Mouse (Mus musculus): Measurements from ENCODE around the gene Mllt10.
"Not testable (repeated sequence)": the region's sequence is repeated elsewhere in the genome, so short reads cannot be mapped to it uniquely, and the experiment has no call there.

Mllt10 gene

DNA sequence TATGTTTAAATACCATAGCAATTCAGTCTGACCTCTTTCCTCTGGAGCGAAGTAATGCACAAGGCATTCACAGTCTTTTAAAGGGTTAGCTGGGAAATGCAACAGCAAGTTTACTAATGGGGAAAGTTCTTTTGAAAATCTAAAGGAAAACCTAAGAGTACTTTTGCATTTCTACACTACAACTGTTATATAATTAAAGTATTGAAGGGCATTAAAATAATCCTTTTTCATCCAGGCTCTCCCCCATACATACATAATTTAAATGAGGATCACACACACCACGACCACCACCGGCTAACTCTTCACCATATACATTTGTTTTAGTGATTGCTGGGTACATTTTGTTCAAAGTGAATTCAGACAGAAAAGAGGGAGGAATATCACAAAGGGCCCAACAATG lies 2.5 kb upstream of the Mllt10 start:
- no peak for DNase-seq

DNA sequence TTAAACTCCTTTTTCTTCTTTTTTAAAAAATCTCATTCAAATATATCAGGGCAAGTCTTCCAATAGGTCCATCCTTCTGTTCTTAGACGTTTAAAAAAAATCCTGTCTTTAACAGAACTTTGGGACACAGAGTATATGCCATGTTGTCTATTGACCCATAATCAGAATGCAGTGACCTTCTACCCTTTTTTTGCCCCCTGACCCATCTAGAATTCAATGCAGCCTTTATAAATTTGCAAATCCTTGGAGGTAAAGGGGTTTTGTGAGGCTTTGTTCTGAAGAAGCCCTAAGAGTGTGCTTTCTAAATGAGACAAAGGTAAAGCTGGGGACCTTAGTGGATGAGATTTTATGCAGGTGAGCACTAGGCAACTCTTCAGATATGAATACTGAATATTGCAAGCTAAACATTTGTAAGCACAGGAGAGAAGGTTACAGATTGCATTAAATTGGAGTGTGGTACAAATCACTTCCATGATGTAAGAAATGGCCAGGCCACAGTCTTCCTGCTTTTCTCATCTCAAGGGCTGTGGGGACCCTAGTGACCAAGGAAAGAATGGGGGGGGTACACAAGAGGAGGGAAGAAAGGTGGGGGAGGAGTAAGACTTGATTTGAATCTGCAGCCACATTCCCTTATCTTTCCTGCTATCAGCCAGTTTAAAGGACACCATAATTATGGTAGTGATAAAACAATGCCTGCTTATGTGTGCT lies 1.6 kb upstream of the Mllt10 start:
- no peak for DNase-seq

DNA sequence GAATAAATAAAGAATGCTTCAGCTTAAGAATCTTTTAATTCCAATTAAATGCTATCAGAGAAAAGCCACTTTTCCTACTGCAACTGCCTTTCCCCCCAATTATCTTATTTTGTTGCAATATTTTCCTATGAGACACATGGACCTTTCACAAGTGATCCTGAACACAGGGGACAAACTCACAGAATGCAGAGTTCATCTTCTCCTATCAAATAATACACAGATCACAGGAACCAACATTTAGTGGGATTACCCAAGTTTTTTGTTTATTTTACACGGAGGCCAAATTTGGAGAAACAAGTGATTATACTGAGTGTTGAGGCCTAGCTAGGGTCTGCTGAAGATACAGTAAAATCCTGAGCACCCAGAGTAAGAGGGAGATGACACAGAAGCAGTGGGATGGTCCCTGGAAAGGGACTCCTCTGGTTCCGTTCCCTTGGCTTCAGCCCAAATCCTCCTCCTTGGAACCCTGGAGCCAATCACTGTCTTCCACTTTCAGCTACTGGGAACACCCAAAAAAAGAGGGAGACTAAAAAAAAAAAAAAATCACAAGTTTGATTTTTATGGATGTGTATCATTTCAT lies 996 bp upstream of the Mllt10 start:
- no peak for DNase-seq

DNA sequence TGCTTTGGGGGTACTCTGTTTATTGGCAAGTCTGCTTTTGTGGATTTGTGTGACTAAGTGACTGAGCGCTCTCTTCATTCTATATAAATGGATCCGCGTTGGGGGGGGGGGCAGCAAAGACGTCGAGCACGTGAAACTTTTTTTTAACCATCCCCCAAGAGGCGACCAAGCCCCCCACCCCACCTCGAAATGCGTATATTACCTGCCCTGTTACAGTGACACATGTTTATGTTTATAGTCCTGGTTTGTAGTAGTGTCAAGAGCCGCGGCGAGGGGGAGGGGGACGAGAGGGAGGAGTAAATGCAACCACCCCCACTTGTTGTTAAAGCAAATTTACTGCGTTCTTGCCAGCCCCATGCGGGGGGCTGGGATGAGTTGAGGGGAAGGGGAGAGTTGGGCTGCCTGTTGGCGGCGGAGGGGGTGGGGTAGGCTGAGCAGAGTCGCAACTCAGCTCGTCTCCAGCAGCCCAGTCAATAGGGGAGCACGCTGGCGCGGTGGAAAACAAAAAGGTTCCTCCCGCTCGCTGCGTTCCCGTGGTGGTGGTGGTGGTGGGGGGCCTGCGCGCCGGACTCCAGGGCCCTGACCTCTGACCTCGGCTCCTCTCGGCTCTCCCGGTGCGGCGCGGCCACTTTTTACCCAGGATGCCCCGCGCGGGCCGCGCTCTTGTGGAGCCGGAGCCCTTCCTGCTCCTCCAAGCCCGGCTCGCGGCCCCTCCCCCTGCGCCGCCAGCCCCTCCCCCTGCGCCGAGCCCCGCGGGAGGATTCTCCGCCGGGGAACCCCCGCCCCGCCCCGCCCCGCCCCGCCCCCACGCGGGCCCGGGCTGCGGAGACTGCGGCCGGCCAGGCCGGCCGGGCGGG lies 1.1 kb downstream of the Mllt10 start:
- DNase-seq: peak; percentile 96

DNA sequence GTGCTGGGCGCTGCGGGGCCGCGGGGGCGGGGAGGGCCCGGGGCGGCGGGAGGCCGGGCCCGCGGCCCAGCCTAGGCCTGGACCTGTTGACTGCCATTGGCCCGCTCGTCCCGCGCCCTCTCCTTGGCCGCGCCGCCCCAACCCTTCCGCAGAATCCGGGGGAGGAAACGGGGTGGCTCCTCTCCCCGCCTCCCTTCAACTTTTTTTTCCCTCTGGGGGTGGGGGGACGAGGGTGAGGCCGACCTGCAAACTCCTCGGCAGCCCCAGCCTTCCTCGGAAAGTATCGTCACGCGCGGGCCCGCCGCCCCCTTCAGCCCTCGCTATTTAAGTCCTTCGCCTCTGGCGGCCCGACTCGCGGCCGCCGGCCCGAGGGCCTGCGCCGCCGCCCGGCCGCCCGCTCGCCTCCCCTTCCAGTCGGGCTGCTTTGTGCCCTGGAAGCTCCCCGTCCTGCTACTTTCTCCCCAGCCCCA lies 1.8 kb downstream of the Mllt10 start:
- DNase-seq: peak; percentile 98

DNA sequence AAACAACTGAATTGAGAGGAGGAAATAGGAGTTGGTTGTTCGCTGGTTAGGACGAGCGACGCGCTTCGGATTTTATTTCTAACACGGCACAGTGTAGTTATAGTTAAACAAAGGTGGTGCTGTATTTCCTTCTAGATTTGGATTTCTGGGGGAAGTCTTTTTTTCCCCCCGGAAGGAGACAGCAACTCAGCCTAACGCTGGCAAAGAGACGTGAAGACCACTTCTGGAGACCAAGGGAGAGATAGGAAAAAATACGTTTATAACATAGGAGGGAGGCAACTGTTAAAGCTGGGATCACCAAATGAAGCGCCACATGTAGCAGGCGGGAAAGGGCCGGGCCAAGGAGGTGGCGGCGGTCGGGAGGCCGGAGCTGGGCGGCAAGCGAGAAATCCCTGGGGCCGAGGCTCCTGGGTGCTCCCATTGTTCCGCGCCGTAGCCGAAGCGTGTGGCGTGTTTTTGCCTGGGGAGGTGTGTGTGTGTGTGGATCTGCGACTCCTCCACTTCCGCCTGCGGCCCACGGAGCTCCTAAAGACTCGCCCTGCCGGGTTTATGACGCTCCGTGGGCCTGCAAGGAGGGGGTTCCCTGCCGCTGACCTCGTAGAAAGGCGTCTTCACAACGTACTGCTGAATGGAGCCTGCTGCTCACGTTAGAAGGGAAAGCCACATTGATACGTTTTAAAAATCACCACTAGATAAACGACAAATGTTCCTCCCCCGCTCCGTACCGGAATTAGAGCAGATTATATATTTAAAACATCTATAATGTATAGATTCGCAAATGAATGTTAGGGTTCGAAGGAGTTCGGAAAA lies 2.5 kb downstream of the Mllt10 start:
- peak; percentile 61 for DNase-seq

DNA sequence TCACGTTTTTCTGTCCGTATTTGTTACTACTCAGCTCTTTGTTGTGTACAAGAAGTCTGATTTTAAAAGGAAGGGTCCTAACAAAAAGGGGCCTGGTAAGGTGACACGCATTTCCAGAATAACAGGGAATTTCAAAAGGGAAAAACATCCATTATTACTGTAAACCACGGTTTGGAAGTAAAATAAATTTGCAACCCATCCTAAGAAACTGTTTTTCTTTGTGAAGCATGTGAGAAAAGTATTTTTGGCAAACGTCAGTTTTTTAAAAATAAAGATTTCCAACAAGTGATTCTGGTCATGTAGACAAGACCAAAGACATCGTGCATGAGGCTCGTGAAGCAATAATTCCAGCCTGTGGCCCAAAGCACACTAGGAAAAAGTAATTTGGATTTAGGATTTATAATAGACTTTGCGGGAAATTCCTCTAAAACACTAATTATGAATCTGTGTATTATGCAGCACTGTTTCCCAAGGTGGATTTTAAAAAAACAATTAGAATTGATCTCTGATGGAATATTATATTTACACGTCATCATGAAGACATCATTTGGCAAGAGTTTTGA lies 3.2 kb downstream of the Mllt10 start:
- DNase-seq: no peak

DNA sequence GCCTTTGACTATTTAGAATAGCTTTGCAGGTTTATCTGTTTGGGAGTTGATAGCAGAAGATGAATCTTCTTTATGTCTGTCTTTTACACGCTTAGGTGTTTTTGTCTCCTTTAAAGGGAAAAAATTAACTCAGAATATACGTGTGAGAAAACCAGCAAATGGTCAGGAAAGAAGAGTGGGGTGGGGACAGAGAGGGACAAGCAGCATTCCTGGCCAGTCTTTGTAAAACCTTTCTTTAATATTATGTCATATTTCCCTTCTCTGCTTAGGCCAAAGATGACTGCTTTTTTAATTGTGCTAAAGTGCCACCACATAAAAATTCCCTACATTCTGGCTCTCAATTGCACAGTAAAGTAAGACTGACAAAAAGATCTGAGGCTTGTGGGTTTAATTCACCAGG lies 4.0 kb downstream of the Mllt10 start:
- DNase-seq: no peak

DNA sequence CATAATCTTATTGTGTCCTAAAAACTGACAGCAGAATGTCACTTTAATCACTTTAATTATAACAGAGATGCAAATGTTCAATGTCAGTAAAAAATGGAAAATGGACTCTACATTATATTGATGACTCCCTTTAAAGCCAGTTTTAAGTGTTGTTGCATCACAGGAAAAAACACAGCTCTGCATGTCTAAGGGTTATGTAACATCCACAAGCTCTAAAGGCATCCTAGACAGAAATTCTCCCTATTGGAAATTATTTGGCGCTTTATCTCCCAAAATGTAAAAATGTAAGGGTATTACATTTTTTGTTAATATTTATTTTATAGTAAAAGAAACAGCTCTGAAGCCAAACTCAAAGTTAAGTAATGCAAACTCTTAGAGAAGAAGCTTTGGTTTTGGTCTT lies 4.9 kb downstream of the Mllt10 start:
- no peak for DNase-seq

DNA sequence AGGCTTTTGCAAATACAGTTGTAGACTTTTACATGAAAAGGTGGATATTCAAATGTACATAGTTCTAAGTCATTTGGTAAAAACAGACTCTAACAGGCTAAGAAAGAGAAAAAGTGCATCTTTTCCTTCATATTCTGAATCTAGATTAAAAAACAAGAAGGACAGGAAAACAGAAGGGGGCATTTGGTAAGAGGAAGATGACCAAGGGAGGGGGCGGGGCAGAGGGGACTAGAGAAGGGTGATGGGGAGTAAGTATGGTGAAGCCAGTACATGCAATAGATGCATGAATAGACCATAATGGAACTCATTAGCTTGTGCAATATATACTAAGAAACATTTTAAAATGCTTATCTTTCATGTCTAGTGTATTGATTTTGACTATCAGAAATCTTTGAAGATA lies 5.4 kb downstream of the Mllt10 start:
- no peak for DNase-seq

DNA sequence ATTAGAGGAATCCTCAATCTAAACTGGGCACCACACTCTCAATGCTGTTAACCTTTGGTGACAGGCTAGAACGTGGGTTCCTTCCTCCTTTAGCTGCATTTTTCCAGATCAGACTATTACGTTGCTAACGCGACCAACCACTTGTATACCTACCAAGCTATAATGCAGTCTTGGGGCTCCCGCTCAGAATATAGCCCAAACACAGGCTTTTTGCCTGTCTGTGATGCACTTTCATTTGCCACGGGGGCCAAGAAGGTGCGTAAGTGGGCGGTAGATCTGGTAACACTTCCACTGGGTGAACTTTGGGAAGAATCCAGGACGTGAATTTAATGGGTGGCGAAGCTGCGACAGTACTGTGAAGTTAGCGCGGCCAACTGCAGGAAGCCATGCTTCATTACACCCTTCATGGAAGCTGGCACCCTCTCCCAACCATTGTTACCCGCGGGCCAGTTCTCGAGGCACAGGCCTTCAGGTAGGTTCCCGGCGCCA lies 8.8 kb downstream of the Mllt10 start:
- peak; percentile 81 for DNase-seq

DNA sequence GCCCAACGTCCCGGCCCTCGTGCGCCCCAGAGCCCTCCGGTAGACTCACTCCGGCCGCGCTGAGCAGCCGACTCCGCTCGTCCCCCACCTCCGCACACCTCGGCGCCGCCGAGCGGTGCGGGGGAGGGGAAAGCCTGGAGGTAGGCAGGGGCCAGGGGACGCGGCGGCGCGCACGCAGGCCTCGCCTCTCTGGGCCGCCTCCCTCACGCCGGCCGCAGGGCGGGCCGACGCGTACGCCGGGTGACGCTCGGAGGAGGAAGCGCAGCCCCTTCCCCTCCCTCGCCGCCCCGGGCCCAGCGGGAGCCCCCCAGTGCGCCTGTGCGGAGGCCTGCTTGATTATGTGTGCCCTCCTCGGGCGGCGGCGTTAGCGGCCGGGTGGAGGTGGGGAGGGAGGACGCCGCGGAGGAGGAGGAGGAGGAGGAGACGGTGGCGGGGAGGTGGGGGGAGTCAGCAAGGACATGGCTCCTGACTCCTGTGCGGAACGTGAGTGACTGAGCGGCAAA lies 9.4 kb downstream of the Mllt10 start:
- peak; percentile 93 for DNase-seq

DNA sequence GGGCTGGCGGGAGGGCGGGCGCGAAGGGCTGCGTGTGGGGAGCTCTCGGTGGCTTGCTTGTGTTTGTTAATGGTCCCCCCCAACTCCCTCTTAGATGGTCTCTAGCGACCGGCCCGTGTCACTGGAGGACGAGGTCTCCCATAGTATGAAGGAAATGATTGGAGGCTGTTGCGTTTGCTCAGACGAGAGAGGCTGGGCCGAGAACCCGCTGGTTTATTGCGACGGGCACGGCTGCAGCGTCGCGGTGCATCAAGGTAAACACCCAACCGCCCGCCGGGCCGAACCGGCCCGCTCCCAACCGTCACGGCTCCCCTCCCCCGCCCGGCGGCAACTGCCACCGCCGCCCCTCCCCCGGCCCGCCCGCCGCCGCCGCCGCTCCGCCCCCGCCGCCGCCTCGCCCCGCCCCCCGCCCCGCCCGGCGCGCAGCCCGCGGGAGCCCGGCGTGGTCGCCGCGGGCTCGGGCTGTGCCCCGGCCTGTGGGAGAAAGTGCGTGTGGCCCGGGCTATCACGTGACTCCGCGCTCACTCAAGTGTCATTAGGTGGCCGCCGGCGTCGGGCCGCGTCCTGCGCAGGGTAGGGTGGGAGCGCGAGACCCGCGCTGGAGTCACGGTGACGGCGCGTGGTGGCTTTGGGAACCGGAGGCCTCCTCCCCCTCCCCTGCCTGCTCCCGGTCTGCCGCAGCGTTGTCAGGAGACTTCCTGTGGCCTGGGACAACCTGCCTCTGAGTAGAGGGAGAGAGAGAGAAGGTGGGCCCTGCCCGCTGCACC lies 10.1 kb downstream of the Mllt10 start:
- peak; percentile 79 for DNase-seq

DNA sequence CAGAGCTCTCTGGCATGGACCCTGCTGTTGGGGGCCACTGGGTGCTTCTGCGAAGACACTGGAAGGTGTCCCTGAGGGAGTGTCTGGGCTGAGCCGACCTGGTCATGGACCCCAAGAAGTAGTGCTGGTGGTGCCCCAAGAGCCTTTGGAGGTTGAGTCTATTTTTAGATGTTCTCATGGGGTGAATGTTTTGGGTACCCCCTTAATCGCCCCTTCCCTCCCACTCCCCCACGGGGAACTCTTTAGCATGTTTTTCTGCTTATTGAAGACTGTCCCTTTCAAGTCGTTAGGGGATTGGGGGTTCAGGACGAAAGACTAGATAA lies 10.6 kb downstream of the Mllt10 start:
- DNase-seq: no peak

DNA sequence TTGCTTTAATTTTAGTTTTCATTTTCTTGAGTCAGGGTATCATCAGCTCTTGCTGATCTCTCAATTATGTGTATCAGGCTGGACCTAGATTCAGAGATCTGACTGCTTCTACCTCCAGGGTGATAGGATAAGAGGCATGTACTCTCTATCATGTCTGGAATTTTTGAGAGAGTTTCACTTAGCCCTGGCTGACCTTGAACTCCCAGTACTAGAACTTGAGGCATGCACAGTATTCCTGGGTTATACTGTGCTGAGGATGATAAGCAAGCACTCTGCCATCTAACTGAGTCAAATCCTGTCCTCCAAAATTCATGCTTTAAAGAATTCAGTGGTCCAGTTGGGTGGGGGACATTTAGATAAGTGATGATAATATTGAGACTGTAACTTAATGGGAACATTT lies 11.4 kb downstream of the Mllt10 start:
- no peak for DNase-seq

DNA sequence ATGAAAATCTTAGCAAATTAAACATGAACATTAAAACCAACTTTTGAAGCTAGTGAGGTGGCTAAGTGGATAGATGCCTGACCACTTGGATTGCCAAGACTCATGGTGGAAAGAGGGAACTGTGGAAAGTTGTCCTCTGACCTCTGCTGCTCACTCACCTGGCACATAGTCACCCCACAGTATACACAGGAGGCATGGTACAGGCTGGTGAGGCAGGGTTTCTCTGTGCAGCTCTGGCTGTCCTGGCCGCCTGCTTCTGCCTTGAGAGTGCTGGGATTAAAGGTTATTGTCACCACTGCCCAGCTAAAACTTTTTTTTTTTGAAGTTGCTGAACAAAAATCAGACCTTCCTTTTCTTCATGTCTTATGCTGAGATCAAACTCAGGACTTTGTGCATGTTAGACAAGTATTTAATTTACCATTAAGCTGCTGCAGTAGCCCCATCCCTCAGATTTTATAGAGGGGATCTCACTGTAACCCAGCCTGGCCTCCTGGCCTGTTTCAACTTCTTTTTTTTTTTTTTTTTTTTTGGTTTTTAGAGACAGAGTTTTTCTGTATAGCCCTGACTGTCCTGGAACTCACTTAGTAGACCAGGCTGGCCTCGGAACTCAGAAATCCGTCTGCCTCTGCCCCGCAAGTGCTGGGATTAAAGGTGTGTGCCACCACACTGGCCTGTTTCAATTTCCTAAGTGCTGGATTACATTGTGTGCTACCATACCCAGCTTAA lies 13.2 kb downstream of the Mllt10 start:
- DNase-seq: peak; percentile 81

DNA sequence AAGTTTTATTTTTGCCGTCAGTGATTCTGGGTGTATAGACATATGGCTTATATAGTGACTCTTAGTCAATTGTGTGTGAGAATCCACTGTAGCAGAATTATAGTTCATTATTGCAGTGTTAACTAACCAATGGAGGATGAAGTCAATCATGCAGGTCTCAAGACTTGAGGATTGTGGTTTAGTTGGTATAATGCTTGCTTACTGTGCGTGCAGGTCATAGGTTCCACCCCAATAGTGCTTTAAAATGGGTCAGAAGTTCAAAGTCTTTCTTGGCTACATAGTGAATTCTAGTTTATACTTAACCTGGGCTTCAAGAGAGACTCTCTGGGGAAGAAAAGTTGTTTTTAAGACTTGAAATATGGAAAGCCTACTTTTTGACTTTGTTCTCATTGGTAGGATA lies 16.9 kb downstream of the Mllt10 start:
- DNase-seq: peak; percentile 36

DNA sequence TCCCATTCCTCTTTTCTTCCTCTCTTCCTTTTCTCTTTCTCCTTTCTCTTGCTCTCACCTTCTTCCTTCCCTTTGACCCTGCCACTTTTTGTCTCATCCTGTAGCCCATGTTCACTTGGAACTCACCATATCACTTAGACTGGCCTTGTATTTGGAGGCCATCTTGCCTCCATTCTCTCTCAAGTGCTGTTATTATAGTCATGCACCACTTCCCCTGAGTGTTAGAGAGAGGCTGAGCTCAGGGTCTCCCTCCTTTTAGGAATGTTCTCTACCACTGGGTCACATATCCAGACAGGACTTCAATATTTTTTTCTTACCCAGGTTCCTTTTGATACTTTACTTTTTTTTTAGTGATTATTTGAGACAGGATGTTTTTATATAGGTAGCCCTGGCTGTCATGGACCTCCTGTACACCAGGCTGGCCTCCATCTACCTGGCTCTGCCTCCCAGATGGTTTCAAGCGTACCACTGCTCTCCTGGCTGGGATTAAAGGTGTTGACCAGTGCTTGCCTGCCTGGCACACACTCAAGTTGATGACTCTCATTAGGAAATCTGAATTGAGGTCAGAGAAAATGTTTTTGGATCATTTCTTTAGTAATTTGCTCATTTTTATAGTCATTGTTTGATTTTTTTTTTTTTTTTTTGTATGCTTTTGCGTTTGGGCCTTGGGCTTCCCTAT lies 25.3 kb downstream of the Mllt10 start:
- no peak for DNase-seq

DNA sequence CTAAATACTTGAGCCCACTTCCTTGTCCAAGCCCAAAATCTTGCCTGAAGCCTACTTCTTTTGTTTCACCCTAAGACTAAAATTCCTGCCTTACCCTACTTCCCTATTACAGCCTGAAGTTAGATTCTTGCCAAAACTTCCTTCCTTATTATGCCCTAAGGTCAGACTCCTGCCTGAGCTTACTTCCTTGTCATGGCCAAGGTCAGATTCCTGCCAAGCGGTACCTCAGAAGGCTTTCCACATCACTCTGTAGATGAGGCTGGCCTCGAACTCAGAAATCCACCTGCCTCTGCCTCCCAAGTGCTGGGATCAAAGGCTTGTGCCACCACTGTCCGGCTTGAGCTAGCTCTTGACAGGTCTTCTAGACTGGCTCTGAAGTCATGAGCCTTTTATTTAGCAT lies 32.7 kb downstream of the Mllt10 start:
- DNase-seq: not testable (repeated sequence)

DNA sequence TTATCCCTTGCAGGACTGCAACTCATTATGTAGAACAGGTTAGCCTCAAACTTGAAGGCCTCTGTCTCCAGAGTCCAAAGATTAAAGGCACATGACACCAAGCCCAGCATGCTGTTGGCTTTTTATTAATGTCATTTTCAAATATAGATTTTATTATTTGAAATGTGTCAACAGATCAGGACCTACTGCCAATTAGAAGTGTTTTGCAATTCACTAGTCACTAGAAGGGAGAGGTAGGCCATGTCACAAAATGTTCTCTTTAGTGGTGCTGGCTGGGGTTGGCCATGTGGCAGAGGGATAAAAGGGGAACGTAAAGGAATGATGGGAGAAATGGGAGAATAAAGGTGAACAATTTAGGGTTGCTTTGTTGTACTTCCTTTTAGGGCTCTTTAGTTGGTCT lies 38.8 kb downstream of the Mllt10 start:
- no peak for DNase-seq
